Mouse (Mus musculus) ES-E14 (cell line): Measurements from ENCODE around the gene Lrrc47. TPM values are rescaled to one million over a fixed set of nuclear protein-coding genes. Genes with fewer than 3 reads are reported as not detected.

Experiments
- DNase-seq: peaks from one replicate; pipeline ENCODE4 v3.0.0-alpha.2; 2013; ENCODE audit warnings: low read depth, low spot score
- H3K27ac ChIP-seq: 2 replicates; pipeline ENCODE4 v1.5.1; 2012; ENCODE audit warnings: low read depth, mild to moderate bottlenecking, low read length, moderate library complexity, mixed read lengths; ENCODE audit not compliant: poor library complexity, insufficient read depth, severe bottlenecking
- H3K36me3 ChIP-seq: 2 replicates; pipeline ENCODE4 v1.6.1; 2012; ENCODE audit warnings: mild to moderate bottlenecking, low read length, moderate library complexity, mixed read lengths; ENCODE audit not compliant: control insufficient read depth, poor library complexity, insufficient read depth, severe bottlenecking
- H3K4me1 ChIP-seq, 2 experiments: fragments of 150-350 bp in 1 of 2; sonication (generic) in 1 of 2; 2 replicates each; pipeline ENCODE4 v1.6.1; 2012; ENCODE audit warnings: low read length in 2 of 2, mild to moderate bottlenecking in 1 of 2, mixed read lengths in 1 of 2; ENCODE audit not compliant: control insufficient read depth in 2 of 2, insufficient read depth in 2 of 2, poor library complexity in 1 of 2
- H3K4me3 ChIP-seq, 2 experiments: fragments of 150-350 bp in 1 of 2; sonication (generic) in 1 of 2; 2 replicates each; pipeline ENCODE4 v1.5.1; 2012; ENCODE audit warnings: low read length in 2 of 2, low read depth in 1 of 2, mild to moderate bottlenecking in 1 of 2, mixed read lengths in 1 of 2; ENCODE audit not compliant: insufficient read depth in 1 of 2, poor library complexity in 1 of 2, severe bottlenecking in 1 of 2
- H3K9ac ChIP-seq: 2 replicates; pipeline ENCODE4 v1.6.1; 2012; ENCODE audit warnings: low read depth, mild to moderate bottlenecking, low read length, mixed read lengths; ENCODE audit not compliant: poor library complexity, insufficient read depth, severe bottlenecking
- H3K9me3 ChIP-seq: fragments of 150-350 bp; sonication (generic); 2 replicates; pipeline ENCODE4 v1.6.1; 2012; ENCODE audit warnings: low read depth, mild to moderate bottlenecking, low read length; ENCODE audit not compliant: control insufficient read depth, insufficient read depth
- CHD2 ChIP-seq: IDR thresholded peaks from 2 replicates; pipeline ENCODE4 v1.6.1; 2014; ENCODE audit warnings: mild to moderate bottlenecking, low read depth, low read length, inconsistent platforms
- HCFC1 ChIP-seq: IDR thresholded peaks from 2 replicates; pipeline ENCODE4 v1.6.1; 2012; ENCODE audit warnings: low read length, inconsistent platforms, borderline replicate concordance; ENCODE audit not compliant: insufficient read depth
- MAFK ChIP-seq: IDR thresholded peaks from 2 replicates; pipeline ENCODE4 v1.6.1; 2014; ENCODE audit warnings: mild to moderate bottlenecking, low read depth, low read length, inconsistent platforms; ENCODE audit not compliant: insufficient read depth
- ZC3H11A ChIP-seq: IDR thresholded peaks from 2 replicates; pipeline ENCODE4 v1.6.1; 2012; ENCODE audit warnings: low read depth, mild to moderate bottlenecking, inconsistent platforms, low read length, borderline replicate concordance
- ZNF384 ChIP-seq: IDR thresholded peaks from 2 replicates; pipeline ENCODE4 v1.6.1; 2012; ENCODE audit warnings: low read depth, low read length, inconsistent platforms
- in situ Hi-C, 2 experiments: fragments of 600-800 bp; cut with MboI; formaldehyde crosslinking; loops; one replicate each; pipeline ENCODE4 v1.15.1; 2025; ENCODE audit warnings: low sequenced_read_pairs in 2 of 2, inconsistent platforms in 1 of 2; ENCODE audit not compliant: unreplicated experiment in 2 of 2
- total RNA-seq: library from RNA; depleted of rRNA; stranded (reverse); fragments of 300-350 nt; gene quantifications from 2 replicates; pipeline ENCODE4 v1.2.3, GENCODE M21; 2012; rRNA removed

The Lrrc47 gene
- total RNA-seq, 1 experiment, result 35.8 TPM

- H3K9ac ChIP-seq, result no peak overlapping the region
- H3K9me3 ChIP-seq, result no peaks in the 10 kb centered on the region
- no peaks in the 10 kb centered on the region for H3K36me3 ChIP-seq
- in situ Hi-C loops, result no loop called here
- no peak overlapping the region for H3K4me3 ChIP-seq
- no peaks in the 10 kb centered on the region for H3K4me1 ChIP-seq
- no peak for TF ChIP-seq CHD2
- TF ChIP-seq HCFC1, result no peak
- no peak; the same call in 1 of the 2 replicates for TF ChIP-seq ZC3H11A
- no peak for TF ChIP-seq ZNF384
- TF ChIP-seq MAFK, result no peak
- no peak overlapping the region for H3K27ac ChIP-seq
- DNase-seq, result no peak
Observed at GRCm38 (mm10) chr4:154064827-154065773, 53.6 kb downstream of the Lrrc47 start.

GRCm38 (mm10) chr4:154070896-154071295 is 59.4 kb downstream of the Lrrc47 start:
- Histone ChIP-seq H3K4me1 (peaks cover 0 to 10% of the 10 kb centered on the region in 2 experiments; a peak in 2 of 4 replicates), H3K9ac (no peak overlapping the region), H3K4me3 (no peak overlapping the region), H3K27ac (no peak overlapping the region), H3K36me3 (no peaks in the 10 kb centered on the region), H3K9me3 (no peaks in the 10 kb centered on the region)
- no peak for TF ChIP-seq ZNF384
- no peak for TF ChIP-seq HCFC1
- no peak for TF ChIP-seq CHD2
- TF ChIP-seq ZC3H11A, result peak; percentile 62
- TF ChIP-seq MAFK, result no peak
- peak; percentile 76 for DNase-seq
- in situ Hi-C loops, result no loop called here

Other genes with a start within 250 kb of the Lrrc47 start
- 57.5 and 71.4 TPM in 2 replicates for gene A430005L14Rik, start 54.5 kb upstream of the Lrrc47 start, total RNA-seq
- 14.4 and 15.1 TPM in 2 replicates for gene Dffb, start 36.6 kb upstream of the Lrrc47 start, total RNA-seq
- 15.0 and 16.1 TPM in 2 replicates for gene Cep104, start 36.5 kb upstream of the Lrrc47 start, total RNA-seq
- gene Smim1, start 14.5 kb downstream of the Lrrc47 start, total RNA-seq, result 2.9 and 3.0 TPM in 2 replicates
- gene Ccdc27, start 30.9 kb downstream of the Lrrc47 start, total RNA-seq, result not detected in 2 replicates
- gene Trp73, start 128.5 kb downstream of the Lrrc47 start, total RNA-seq, result 2.6 and 4.5 TPM in 2 replicates
- 24.9 and 29.0 TPM in 2 replicates for gene Wrap73, start 130.6 kb downstream of the Lrrc47 start, total RNA-seq
- gene Tprgl, start 148.9 kb downstream of the Lrrc47 start, total RNA-seq, result 64.5 and 68.1 TPM in 2 replicates
- 5.6 and 12.7 TPM in 2 replicates for gene Megf6, start 159.0 kb downstream of the Lrrc47 start, total RNA-seq